Mouse (Mus musculus) hindbrain, embryonic 15.5 days (tissue): ENCODE measurements around the gene Ctnna2. TPM values are rescaled to one million over a fixed set of nuclear protein-coding genes. Genes with fewer than 3 reads are reported as not detected.

Source experiments
- ATAC-seq: fragments of 200-750 bp; cut with Nextera tagmentation; 2 replicates; pipeline ENCODE4 v1.8.0; 2017; ENCODE audit warnings: low read depth, moderate number of reproducible peaks, moderate TSS enrichment; ENCODE audit not compliant: low FRiP score
- H3K27ac ChIP-seq: fragments of 300-500 bp; sonication (generic); replicated peaks from 2 replicates; pipeline ENCODE4 v1.5.1; 2015; ENCODE audit warnings: mild to moderate bottlenecking, inconsistent platforms
- H3K27me3 ChIP-seq: fragments of 300-500 bp; sonication (generic); 2 replicates; pipeline ENCODE4 v1.6.1; 2015; ENCODE audit warnings: control low read depth, inconsistent platforms
- H3K36me3 ChIP-seq: fragments of 300-500 bp; sonication (generic); 2 replicates; pipeline ENCODE4 v1.6.1; 2015; ENCODE audit warnings: control low read depth, inconsistent platforms
- H3K4me1 ChIP-seq: fragments of 300-500 bp; sonication (generic); replicated peaks from 2 replicates; pipeline ENCODE4 v1.6.1; 2015; ENCODE audit warnings: control low read depth, inconsistent platforms
- H3K4me2 ChIP-seq: fragments of 300-500 bp; sonication (generic); 2 replicates; pipeline ENCODE4 v1.6.1; 2015; ENCODE audit warnings: moderate library complexity, mild to moderate bottlenecking, inconsistent platforms
- H3K4me3 ChIP-seq: fragments of 300-500 bp; sonication (generic); 2 replicates; pipeline ENCODE4 v1.5.1; 2015; ENCODE audit warnings: mild to moderate bottlenecking, inconsistent platforms
- H3K9ac ChIP-seq: fragments of 300-500 bp; sonication (generic); 2 replicates; pipeline ENCODE4 v1.6.1; 2015; ENCODE audit warnings: inconsistent platforms
- H3K9me3 ChIP-seq: fragments of 300-500 bp; sonication (generic); 2 replicates; pipeline ENCODE4 v1.6.1; 2016; ENCODE audit warnings: control low read depth, inconsistent platforms
- WGBS: fragments of 180-500 bp; shearing (Covaris S2); methylation state at CpG from one replicate; pipeline ENCODE4 v1.1.7; 2015; 5-methylcytosine and 5-hydroxymethylcytosine counted together
- polyA plus RNA-seq: library from polyadenylated mRNA; unstranded; fragments of >200 nt; fragmentation: Nextera tagmentation; extraction: Ambion mirVana; gene quantifications from 2 replicates; pipeline ENCODE4 v1.2.1, GENCODE M21; 2015

The Ctnna2 gene
- polyA plus RNA-seq, 1 experiment from 2014 or later = 125 TPM

DNA sequence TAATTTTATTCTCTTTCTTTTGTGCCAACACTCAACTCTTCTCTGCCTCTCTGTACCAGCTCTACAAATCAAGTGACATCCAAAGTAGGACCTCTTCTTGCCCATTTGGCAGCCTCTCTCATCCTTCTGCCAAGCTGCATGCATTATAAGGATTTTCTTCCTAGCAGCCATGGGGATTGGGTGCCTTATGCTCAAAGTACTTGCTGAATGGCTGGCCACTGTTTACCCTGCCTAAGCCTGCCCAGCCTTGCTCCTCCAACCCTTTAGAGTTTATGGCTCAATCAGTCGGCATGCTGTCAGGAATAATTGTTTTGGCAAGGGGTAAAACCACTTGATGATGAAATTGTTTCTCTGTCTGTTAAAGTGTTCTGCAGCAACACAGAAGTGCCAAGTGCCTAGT, 739.1 kb downstream of the Ctnna2 start:
- Histone ChIP-seq H3K27me3 (no peaks in the 10 kb centered on the region), H3K36me3 (no peaks in the 10 kb centered on the region), H3K9ac (no peak overlapping the region), H3K4me3 (no peak overlapping the region), H3K4me2 (no peak overlapping the region), H3K4me1 (peaks cover 21% of the 10 kb centered on the region), H3K27ac (no peak overlapping the region), H3K9me3 (no peaks in the 10 kb centered on the region)
- no peak for ATAC-seq
- 26% methylated on average over 1 of the region's 1 CpGs for WGBS

DNA sequence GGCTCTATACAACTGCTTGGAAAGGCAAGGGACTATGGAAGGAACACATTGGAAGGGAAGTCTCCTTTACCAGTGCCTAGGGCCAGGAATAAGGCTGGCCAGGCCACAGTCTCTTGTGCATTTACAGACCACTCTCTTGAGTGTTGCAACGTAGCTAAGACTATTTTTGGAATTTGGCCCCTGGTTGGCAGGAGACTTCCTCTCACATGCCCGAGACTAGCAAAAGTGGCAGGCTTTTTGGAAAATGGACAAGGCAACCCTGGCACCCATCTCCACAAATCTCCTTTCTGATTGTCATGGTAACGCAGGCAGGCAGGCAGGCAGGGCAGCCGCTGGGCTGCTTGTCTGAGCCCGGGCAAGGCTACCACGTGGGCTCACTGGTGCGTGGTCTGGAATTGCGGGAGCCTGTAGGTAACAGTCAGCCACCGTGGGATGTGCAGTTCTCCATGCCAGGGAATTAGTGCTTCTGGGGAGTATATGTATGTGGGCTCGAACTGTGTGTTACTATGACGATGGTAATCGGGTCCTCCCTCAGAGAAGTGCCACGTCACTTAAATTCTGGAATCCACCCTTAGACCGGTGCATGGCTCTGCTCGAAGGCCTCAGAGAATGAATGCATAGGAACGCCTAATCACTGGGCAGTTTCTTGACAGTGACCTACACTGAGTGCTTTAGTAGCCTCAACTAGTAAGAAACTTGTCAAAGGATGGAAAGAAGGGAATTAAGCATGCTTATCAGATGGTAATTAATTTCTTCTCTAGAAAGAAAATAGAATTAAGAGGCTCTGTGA, 756.5 kb downstream of the Ctnna2 start:
- Histone ChIP-seq H3K27ac (no peak overlapping the region), H3K36me3 (no peaks in the 10 kb centered on the region), H3K4me2 (peak overlapping the region; percentile 41), H3K4me3 (no peak overlapping the region), H3K4me1 (peaks cover 10% of the 10 kb centered on the region), H3K27me3 (no peaks in the 10 kb centered on the region), H3K9ac (no peak overlapping the region), H3K9me3 (no peaks in the 10 kb centered on the region)
- 32% methylated on average over 16 of the region's 16 CpGs for WGBS
- peak; percentile 92 for ATAC-seq

DNA sequence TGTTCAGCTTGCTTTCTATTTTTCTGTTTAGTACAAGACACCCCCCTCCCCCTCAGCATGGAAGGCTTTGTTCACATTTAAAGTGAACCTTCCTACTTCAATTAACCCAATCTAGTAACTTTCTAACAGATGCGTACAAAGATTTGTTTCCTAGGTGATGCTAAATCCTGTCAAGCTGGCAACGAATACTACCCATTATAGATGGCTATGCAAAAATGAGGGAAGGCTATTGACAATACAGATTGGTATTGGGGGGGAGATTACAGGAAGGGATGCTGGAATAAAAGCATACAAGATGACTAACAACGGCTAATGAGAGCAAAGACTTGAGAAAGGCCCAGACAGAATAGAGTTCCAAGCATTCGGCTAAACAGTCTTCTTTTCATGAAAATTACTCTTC, 758.7 kb downstream of the Ctnna2 start:
- Histone ChIP-seq H3K27ac (no peak overlapping the region), H3K36me3 (no peaks in the 10 kb centered on the region), H3K4me2 (no peak overlapping the region), H3K4me3 (no peak overlapping the region), H3K9ac (no peak overlapping the region), H3K4me1 (peaks cover 10% of the 10 kb centered on the region), H3K9me3 (no peaks in the 10 kb centered on the region), H3K27me3 (no peaks in the 10 kb centered on the region)
- WGBS = 52% methylated on average over 4 of the region's 4 CpGs
- no peak for ATAC-seq

DNA sequence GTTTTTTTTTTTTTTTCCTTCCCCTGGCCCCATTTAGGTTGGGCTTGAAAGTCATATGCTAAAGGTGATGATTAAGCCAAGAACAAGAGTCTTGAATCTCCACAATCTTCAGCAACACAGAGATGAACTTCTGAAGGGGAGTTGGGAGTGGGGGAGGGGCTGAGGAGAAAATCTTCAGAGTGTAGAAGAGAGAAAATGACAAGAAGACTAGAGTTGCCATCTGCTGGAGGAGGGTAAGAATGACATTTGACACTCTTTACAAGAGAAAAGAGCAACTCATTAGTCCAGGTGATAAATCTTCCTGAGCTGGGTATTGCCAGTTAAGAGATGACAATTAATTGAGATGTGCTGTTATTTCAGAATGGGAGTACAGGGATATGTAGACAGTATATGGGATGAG, 760.6 kb downstream of the Ctnna2 start:
- Histone ChIP-seq H3K27ac (no peak overlapping the region), H3K4me1 (peaks cover 14% of the 10 kb centered on the region), H3K9ac (no peak overlapping the region), H3K4me2 (no peak overlapping the region), H3K4me3 (no peak overlapping the region), H3K27me3 (no peaks in the 10 kb centered on the region), H3K36me3 (no peaks in the 10 kb centered on the region), H3K9me3 (no peaks in the 10 kb centered on the region)
- ATAC-seq = no peak

DNA sequence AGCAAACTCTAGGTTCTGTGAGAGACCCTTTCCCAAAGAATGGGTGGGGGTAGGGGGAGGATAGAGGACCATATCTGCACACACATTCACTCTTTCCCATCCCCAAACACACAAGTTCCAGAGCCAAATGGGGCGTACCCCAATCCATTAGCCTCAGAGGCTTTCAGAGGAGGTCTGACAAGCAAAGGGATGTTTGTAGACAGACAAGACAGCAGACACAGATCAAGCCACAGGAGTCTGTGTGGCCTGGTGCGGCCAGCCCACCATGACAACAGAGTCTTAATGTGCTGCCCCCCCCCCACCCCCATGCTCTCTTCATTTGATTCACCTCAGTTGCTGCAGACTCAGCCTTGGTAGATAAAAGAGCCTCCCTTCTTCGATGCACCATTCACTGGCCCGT, 764.2 kb downstream of the Ctnna2 start:
- ATAC-seq = peak; percentile 42; the same call in 1 of the 2 replicates
- 33% methylated on average over 4 of the region's 4 CpGs for WGBS
- no peaks in the 10 kb centered on the region for H3K36me3 ChIP-seq

DNA sequence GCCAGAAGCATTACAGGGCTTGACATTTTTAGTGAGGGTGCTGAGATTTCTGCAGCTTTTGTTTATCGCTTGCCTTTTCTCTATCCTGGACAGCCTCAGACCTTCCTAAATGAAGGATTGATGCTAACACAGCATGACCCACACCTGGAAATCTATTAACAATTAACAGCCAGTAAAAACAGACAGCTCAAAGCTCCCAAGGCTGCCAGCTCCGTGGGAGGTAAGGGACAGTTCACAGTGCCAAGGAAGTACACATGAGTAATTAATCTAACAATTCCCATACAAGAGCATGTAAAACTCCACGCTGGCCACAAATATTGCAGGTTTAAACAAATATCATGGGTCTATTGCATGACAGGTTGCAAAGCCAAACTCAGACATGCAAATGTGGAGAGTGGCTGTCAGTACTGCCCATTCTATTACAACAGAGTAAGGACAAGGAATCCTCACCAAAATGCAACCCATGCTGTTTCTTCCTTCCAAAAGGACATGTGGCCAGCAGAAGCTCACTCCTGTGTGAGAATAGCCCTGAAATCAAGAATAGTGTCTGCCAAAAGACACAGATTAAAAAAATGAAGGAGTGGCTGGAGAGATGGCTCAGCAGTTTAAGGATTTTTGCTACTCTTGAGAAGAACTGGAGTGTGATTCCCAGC, 765.6 kb downstream of the Ctnna2 start:
- Histone ChIP-seq H3K9me3 (no peaks in the 10 kb centered on the region), H3K27ac (no peak overlapping the region), H3K36me3 (no peaks in the 10 kb centered on the region), H3K4me3 (no peak overlapping the region), H3K9ac (no peak overlapping the region), H3K4me2 (no peak overlapping the region), H3K4me1 (peaks cover 8% of the 10 kb centered on the region), H3K27me3 (no peaks in the 10 kb centered on the region)
- 11% methylated on average over 3 of the region's 3 CpGs for WGBS
- ATAC-seq = no peak; the same call in 1 of the 2 replicates

More for the DNA sequence above, 764.2 kb downstream of the Ctnna2 start:
- no peaks in the 10 kb centered on the region for H3K27me3 ChIP-seq
- H3K4me1 ChIP-seq = peaks cover 8% of the 10 kb centered on the region
- no peak overlapping the region for H3K27ac ChIP-seq
- H3K9ac ChIP-seq = no peak overlapping the region
- H3K4me2 ChIP-seq = no peak overlapping the region
- H3K4me3 ChIP-seq = no peak overlapping the region
- H3K9me3 ChIP-seq = no peaks in the 10 kb centered on the region

DNA sequence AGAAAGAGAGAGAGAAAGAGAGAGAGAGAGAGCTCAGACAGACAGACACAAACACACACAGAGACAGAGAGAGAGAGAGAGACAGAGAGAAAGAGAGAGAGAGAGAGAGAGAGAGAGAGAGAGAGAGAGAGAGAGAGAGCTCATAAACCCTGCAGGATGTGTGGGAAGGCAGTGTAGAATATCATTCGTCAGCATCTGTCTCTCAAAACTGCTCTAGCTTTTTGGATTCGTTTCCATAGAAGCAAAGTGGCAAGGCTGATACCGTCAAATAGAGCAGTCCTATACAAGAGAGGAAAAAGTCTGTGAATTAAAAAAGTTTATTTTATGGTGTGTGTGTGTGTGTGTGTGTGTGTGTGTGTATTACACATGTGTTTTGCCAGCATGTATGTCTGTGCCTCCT, 769.6 kb downstream of the Ctnna2 start:
- peaks cover 8% of the 10 kb centered on the region for H3K4me1 ChIP-seq
- no peak overlapping the region for H3K9ac ChIP-seq
- no peak overlapping the region for H3K4me2 ChIP-seq
- no peak overlapping the region for H3K4me3 ChIP-seq
- no peak for ATAC-seq
- WGBS = 73% methylated on average over 3 of the region's 3 CpGs
- H3K36me3 ChIP-seq = no peaks in the 10 kb centered on the region
- H3K27ac ChIP-seq = no peak overlapping the region
- no peaks in the 10 kb centered on the region for H3K27me3 ChIP-seq
- H3K9me3 ChIP-seq = no peaks in the 10 kb centered on the region

DNA sequence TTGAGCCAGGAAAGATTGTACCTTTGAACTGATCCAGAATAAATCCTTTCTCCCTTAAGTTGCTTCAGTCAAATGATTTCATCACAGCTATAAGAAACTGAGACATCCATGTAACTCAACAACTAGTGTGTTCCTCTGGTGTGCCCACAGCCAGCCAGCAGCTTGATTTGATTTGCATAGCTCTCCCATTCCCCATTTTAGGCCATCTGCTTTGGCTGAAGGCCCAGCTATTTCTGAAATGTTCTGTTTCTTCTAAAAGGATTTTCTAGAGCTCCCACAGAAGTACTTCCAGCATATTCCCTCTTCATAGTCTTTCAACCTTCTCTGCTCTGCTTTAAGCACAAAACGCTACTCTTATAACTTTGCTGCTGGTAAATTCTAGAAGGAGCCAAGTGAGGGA, 770.3 kb downstream of the Ctnna2 start:
- Histone ChIP-seq H3K4me1 (peaks cover 7% of the 10 kb centered on the region), H3K4me3 (no peak overlapping the region), H3K9me3 (no peaks in the 10 kb centered on the region), H3K36me3 (no peaks in the 10 kb centered on the region), H3K27me3 (no peaks in the 10 kb centered on the region), H3K27ac (no peak overlapping the region), H3K9ac (no peak overlapping the region), H3K4me2 (no peak overlapping the region)
- 90% methylated on average over 1 of the region's 1 CpGs for WGBS
- no peak for ATAC-seq

DNA sequence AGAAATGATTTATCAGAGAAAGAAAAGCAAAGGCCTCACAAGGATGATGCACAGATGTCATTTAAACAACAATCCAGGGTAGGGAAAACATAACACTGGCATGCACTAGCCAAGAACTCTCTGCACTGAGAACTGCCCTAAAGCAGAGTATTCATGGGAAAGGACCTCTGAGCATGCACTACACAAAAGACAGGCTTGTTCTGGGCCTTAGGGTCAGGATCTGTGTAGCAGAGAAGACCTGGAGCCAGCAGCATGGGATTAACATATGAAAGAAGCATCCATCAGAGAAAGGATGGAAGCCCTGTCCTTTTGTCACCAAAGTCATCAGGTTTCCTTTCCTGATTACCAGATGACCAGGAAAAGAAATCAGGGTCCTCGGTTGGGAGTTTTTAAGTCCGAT, 780.1 kb downstream of the Ctnna2 start:
- 21% methylated on average over 2 of the region's 2 CpGs for WGBS
- no peak for ATAC-seq
- Histone ChIP-seq H3K4me2 (no peak overlapping the region), H3K4me3 (no peak overlapping the region), H3K9ac (no peak overlapping the region), H3K27ac (no peak overlapping the region), H3K4me1 (0 out of 2 replicates have a peak, but pooled peaks cover 9% of the 10 kb centered on the region), H3K27me3 (no peaks in the 10 kb centered on the region), H3K9me3 (no peaks in the 10 kb centered on the region), H3K36me3 (no peaks in the 10 kb centered on the region)

DNA sequence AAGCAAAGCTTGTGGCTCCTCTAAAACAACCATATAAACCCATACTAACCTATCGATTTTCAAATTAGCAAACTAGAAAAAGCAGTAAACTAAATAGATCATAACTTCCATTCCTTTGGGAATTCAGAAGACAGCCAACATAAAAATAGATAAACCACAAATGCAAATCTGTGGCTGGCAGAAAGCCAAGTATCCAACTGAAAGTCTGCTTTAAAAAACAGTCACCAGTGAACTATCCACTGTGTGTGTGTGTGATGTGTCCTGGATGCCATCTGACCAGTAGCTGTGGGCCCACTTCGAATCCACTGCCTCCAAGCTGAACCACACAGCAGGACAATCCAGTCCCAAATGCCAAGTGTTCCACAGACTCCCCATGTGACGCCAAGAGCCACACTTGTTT, 782.8 kb downstream of the Ctnna2 start:
- Histone ChIP-seq H3K36me3 (no peaks in the 10 kb centered on the region), H3K4me1 (0 out of 2 replicates have a peak, but pooled peaks cover 9% of the 10 kb centered on the region)
- no peak for ATAC-seq

DNA sequence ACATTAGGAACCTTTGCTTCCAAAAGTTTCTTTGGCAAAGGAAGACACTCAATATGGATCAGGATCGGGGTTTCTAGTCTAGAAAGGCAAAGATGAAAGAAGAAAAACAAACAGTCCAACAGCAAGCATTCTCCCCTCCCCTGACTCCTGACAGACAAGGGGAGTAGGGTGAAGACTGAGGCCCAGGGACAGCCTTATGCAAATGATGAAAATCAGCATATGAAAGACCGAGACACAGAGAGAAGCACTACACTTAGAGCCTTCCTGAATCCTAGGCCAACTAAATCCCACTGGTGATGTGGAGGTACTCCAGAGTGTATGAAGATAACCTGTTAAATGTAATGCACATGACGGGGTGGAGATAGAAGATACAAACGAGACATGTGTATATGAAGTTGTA, 787.9 kb downstream of the Ctnna2 start:
- H3K4me2 ChIP-seq = no peak overlapping the region
- H3K9ac ChIP-seq = no peak overlapping the region
- WGBS = 56% methylated on average over 4 of the region's 4 CpGs
- no peak for ATAC-seq
- H3K4me1 ChIP-seq = no peaks in the 10 kb centered on the region
- H3K36me3 ChIP-seq = no peaks in the 10 kb centered on the region
- H3K27me3 ChIP-seq = no peaks in the 10 kb centered on the region
- no peaks in the 10 kb centered on the region for H3K9me3 ChIP-seq
- no peak overlapping the region for H3K4me3 ChIP-seq
- no peak overlapping the region for H3K27ac ChIP-seq

More for the DNA sequence above, 782.8 kb downstream of the Ctnna2 start:
- 83% methylated on average over 3 of the region's 3 CpGs for WGBS
- no peak overlapping the region for H3K4me3 ChIP-seq
- no peak overlapping the region for H3K4me2 ChIP-seq
- no peaks in the 10 kb centered on the region for H3K27me3 ChIP-seq
- no peak overlapping the region for H3K27ac ChIP-seq
- no peak overlapping the region for H3K9ac ChIP-seq
- no peaks in the 10 kb centered on the region for H3K9me3 ChIP-seq

DNA sequence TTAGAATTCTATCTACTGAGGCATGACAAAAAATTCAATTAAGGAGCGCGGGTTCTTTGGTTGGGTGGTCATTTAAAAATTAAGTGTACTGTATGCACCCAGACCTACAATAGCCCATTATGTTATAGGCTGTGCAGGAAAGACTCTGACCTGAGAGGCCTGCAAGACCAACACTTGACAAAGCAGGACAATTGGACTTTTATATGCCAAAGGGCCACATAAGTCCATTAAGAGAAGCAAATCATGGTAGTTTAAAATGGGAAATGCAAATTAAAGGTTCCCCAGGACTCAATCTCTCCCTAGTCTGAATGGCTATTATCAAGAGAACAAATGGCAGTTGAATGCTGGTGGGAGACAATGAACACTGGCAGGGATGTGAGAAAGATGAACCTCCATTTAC, 790.9 kb downstream of the Ctnna2 start:
- no peaks in the 10 kb centered on the region for H3K9me3 ChIP-seq
- ATAC-seq = no peak
- no peak overlapping the region for H3K9ac ChIP-seq
- no peaks in the 10 kb centered on the region for H3K36me3 ChIP-seq
- H3K27ac ChIP-seq = no peak overlapping the region
- H3K4me2 ChIP-seq = no peak overlapping the region
- no peak overlapping the region for H3K4me3 ChIP-seq
- H3K27me3 ChIP-seq = no peaks in the 10 kb centered on the region
- no peaks in the 10 kb centered on the region for H3K4me1 ChIP-seq
- WGBS = 39% methylated on average over 2 of the region's 2 CpGs
